Mouse (Mus musculus) forebrain, postnatal 0 days (tissue): Measurements from ENCODE around the gene Dennd1b. TPM values are rescaled to one million over a fixed set of nuclear protein-coding genes. Genes with fewer than 3 reads are reported as not detected.

Experiments
- ATAC-seq: fragments of 200-750 bp; cut with Nextera tagmentation; 2 replicates; pipeline ENCODE4 v1.8.0; 2017; ENCODE audit warnings: mild to moderate bottlenecking, moderate library complexity
- DNase-seq: peaks from one replicate; pipeline ENCODE4 v3.0.0-alpha.2; 2015
- H3K27ac ChIP-seq: fragments of 300-500 bp; sonication (generic); 2 replicates; pipeline ENCODE4 v1.5.1; 2014; ENCODE audit warnings: low read depth, mild to moderate bottlenecking, antibody characterized with exemption, low read length, moderate library complexity, mixed read lengths
- H3K27me3 ChIP-seq: fragments of 300-500 bp; sonication (generic); 2 replicates; pipeline ENCODE4 v1.6.1; 2014; ENCODE audit warnings: mild to moderate bottlenecking, low read length, mixed read lengths; ENCODE audit not compliant: insufficient read depth
- H3K36me3 ChIP-seq: fragments of 300-500 bp; sonication (generic); 2 replicates; pipeline ENCODE4 v1.6.1; 2014; ENCODE audit warnings: mild to moderate bottlenecking, moderate library complexity; ENCODE audit not compliant: insufficient read depth
- H3K4me1 ChIP-seq: fragments of 300-500 bp; sonication (generic); 2 replicates; pipeline ENCODE4 v1.6.1; 2014; ENCODE audit warnings: antibody characterized with exemption; ENCODE audit not compliant: insufficient read depth
- H3K4me2 ChIP-seq: fragments of 300-500 bp; sonication (generic); 2 replicates; pipeline ENCODE4 v1.6.1; 2014; ENCODE audit warnings: low read depth, mild to moderate bottlenecking, moderate library complexity
- H3K4me3 ChIP-seq: fragments of 300-500 bp; sonication (generic); 2 replicates; pipeline ENCODE4 v1.5.1; 2014; ENCODE audit warnings: low read depth, low read length, mixed read lengths
- H3K9ac ChIP-seq: fragments of 300-500 bp; sonication (generic); 2 replicates; pipeline ENCODE4 v1.6.1; 2014; ENCODE audit warnings: mild to moderate bottlenecking
- H3K9me3 ChIP-seq: fragments of 300-500 bp; sonication (generic); 2 replicates; pipeline ENCODE4 v1.6.1; 2016; ENCODE audit warnings: low read length
- CTCF ChIP-seq: sonication (generic); IDR thresholded peaks from 2 replicates; pipeline ENCODE4 v1.5.1; 2016; ENCODE audit warnings: antibody characterized with exemption, control low read depth, low read depth
- WGBS: fragments of 180-500 bp; shearing (Covaris S2); extraction: QIAGEN DNeasy Blood & Tissue Kit; methylation state at CpG from one replicate; pipeline ENCODE4 v1.1.7; 2014; 5-methylcytosine and 5-hydroxymethylcytosine counted together
- polyA plus RNA-seq: library from polyadenylated mRNA; unstranded; fragments of >200 nt; fragmentation: Nextera tagmentation; extraction: Ambion mirVana; gene quantifications from 2 replicates; pipeline ENCODE4 v1.2.1, GENCODE M21; 2015
- total RNA-seq: library from RNA; depleted of rRNA; stranded (reverse); fragments of >200 nt; gene quantifications from 2 replicates; pipeline ENCODE4 v1.2.3, GENCODE M21; 2014

Dennd1b gene
- total and polyA plus RNA-seq, 2 experiments from 2014 or later, result 5.6 to 12.0 TPM

- DNase-seq (no peak), ATAC-seq (0 out of 2 replicates have a peak, but pooled peaks have one; percentile 55)
- Histone ChIP-seq H3K27ac (no peak overlapping the region), H3K36me3 (no peaks in the 10 kb centered on the region), H3K9me3 (no peaks in the 10 kb centered on the region), H3K27me3 (no peaks in the 10 kb centered on the region), H3K9ac (no peak overlapping the region), H3K4me2 (no peak overlapping the region), H3K4me1 (no peaks in the 10 kb centered on the region), H3K4me3 (no peak overlapping the region)
- WGBS, result 86% methylated on average over 1 of the region's 1 CpGs
- no peak for TF ChIP-seq CTCF
These were observed 216.5 kb downstream of the Dennd1b start for GRCm38 (mm10) chr1:139179707-139180106.

- ATAC-seq, result no peak
- Histone ChIP-seq H3K9ac (no peak overlapping the region), H3K9me3 (no peaks in the 10 kb centered on the region), H3K4me2 (no peak overlapping the region), H3K27ac (no peak overlapping the region), H3K27me3 (no peaks in the 10 kb centered on the region), H3K4me1 (no peaks in the 10 kb centered on the region), H3K36me3 (no peaks in the 10 kb centered on the region), H3K4me3 (no peak overlapping the region)
- peak; percentile 26 for DNase-seq
- TF ChIP-seq CTCF, result no peak
- 51% methylated on average over 6 of the region's 6 CpGs for WGBS
These were observed 217.4 kb downstream of the Dennd1b start for GRCm38 (mm10) chr1:139180481-139181149.

GRCm38 (mm10) chr1:139192635-139193034, 229.4 kb downstream of the Dennd1b start:
- no peaks in the 10 kb centered on the region for H3K4me1 ChIP-seq
- no peak overlapping the region for H3K4me3 ChIP-seq
- no peaks in the 10 kb centered on the region for H3K36me3 ChIP-seq
- H3K4me2 ChIP-seq, result no peak overlapping the region
- no peaks in the 10 kb centered on the region for H3K9me3 ChIP-seq
- no peaks in the 10 kb centered on the region for H3K27me3 ChIP-seq
- ATAC-seq (no peak; the same call in 1 of the 2 replicates), DNase-seq (no peak)
- no peak for TF ChIP-seq CTCF
- no peak overlapping the region for H3K9ac ChIP-seq
- WGBS, result 64% methylated on average over 3 of the region's 3 CpGs
- H3K27ac ChIP-seq, result no peak overlapping the region

- Histone ChIP-seq H3K4me1 (no peaks in the 10 kb centered on the region), H3K4me2 (no peak overlapping the region), H3K27ac (no peak overlapping the region), H3K36me3 (no peaks in the 10 kb centered on the region), H3K27me3 (no peaks in the 10 kb centered on the region), H3K9me3 (no peaks in the 10 kb centered on the region), H3K4me3 (no peak overlapping the region), H3K9ac (no peak overlapping the region)
- TF ChIP-seq CTCF, result no peak
- DNase-seq, result no peak
- ATAC-seq, result no peak
- 51% methylated on average over 2 of the region's 2 CpGs for WGBS
These were observed 230.8 kb downstream of the Dennd1b start for GRCm38 (mm10) chr1:139194011-139194410.

- no peak; the same call in 1 of the 2 replicates for ATAC-seq
- DNase-seq, result no peak
- H3K9ac ChIP-seq, result no peak overlapping the region
- 9% methylated on average over 5 of the region's 5 CpGs for WGBS
- no peak overlapping the region for H3K27ac ChIP-seq
- H3K27me3 ChIP-seq, result no peaks in the 10 kb centered on the region
- no peaks in the 10 kb centered on the region for H3K9me3 ChIP-seq
- no peak overlapping the region for H3K4me2 ChIP-seq
- no peak overlapping the region for H3K4me3 ChIP-seq
- no peaks in the 10 kb centered on the region for H3K36me3 ChIP-seq
- no peak for TF ChIP-seq CTCF
- H3K4me1 ChIP-seq, result no peaks in the 10 kb centered on the region
These were observed 231.3 kb downstream of the Dennd1b start for GRCm38 (mm10) chr1:139194428-139195028.

- H3K27me3 ChIP-seq, result no peaks in the 10 kb centered on the region
- H3K27ac ChIP-seq, result no peak overlapping the region
- TF ChIP-seq CTCF, result no peak
- peak; percentile 86 for ATAC-seq
- H3K4me3 ChIP-seq, result no peak overlapping the region
- no peaks in the 10 kb centered on the region for H3K9me3 ChIP-seq
- DNase-seq, result peak; percentile 56
- H3K4me1 ChIP-seq, result no peaks in the 10 kb centered on the region
- H3K4me2 ChIP-seq, result no peak overlapping the region
- no peak overlapping the region for H3K9ac ChIP-seq
- 27% methylated on average over 5 of the region's 5 CpGs for WGBS
- no peaks in the 10 kb centered on the region for H3K36me3 ChIP-seq
These were observed 239.8 kb downstream of the Dennd1b start for GRCm38 (mm10) chr1:139203026-139203425.

GRCm38 (mm10) chr1:139206259-139206658, 243.0 kb downstream of the Dennd1b start:
- H3K9ac ChIP-seq, result no peak overlapping the region
- 69% methylated on average over 4 of the region's 4 CpGs for WGBS
- no peak for TF ChIP-seq CTCF
- no peaks in the 10 kb centered on the region for H3K9me3 ChIP-seq
- no peaks in the 10 kb centered on the region for H3K27me3 ChIP-seq
- DNase-seq (no peak), ATAC-seq (no peak)
- H3K36me3 ChIP-seq, result no peaks in the 10 kb centered on the region
- no peak overlapping the region for H3K4me3 ChIP-seq
- no peak overlapping the region for H3K27ac ChIP-seq
- H3K4me1 ChIP-seq, result peaks cover 12% of the 10 kb centered on the region
- H3K4me2 ChIP-seq, result no peak overlapping the region
